Mouse (Mus musculus) adipocyte (in vitro differentiated cells): ENCODE measurements around the gene Ube3b.

Experiments
- DNase-seq: peaks from one replicate; pipeline ENCODE4 v3.0.0-alpha.2; 2016; ENCODE audit warnings: low spot score

The Ube3b gene

DNA sequence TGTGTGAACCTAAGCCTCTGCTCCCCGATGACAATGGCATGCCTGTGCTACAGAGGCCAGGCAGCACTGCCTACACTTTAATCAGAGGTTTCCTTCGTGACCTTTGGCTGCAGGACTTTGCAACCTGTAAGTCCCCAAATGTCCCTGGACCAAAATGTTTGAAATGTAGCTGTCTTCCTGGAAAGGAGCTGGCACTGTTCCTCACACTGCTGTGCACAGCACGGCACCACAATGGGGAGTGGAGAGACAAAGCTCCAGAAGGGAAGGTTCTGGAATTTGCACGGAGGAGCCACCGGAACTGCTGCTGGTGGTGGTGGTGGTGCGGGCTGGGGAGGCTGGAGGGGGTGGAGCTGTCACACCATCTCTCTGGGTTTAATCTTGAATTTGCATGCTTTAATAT lies 46.3 kb downstream of the Ube3b start:
- no peak for DNase-seq

DNA sequence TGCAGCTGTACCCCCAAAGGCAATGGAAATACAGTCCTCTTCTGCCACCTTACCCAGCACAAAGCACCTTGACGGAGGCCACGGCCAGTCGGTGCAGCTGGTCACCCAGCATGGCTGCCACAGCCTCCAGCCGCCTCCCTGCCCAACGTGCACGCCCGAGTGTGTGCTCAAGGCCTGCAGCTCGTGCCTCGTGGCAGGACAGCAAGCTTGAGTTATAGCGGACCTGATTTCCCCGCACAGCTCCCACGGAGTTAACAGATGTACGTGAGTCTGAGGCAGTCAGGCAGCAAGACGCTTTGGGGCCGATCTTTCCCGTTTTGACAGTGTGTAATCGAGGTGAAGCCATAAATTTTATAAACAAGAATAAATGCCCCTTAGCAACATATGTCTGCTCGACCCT lies 48.2 kb downstream of the Ube3b start:
- DNase-seq = no peak

DNA sequence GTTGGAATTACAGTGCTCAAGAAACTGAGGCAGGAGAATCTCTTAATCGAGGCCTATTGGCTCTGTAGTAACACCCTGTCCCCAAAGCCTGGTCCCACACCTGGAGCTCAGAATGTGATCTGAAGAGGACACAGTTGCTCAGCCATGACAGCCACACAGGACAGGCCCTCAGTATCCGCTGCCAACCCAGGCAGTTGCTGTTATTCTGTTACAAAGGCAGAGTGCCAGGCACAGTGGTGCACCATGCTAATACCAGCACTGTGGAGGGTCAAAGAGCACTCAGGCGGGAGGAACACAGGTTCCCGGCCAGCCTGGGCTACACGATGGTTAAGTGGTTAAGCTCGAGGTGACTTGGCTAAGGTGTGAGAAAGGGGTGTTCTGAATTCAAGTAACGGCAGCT lies 49.4 kb downstream of the Ube3b start:
- DNase-seq = peak; percentile 21

DNA sequence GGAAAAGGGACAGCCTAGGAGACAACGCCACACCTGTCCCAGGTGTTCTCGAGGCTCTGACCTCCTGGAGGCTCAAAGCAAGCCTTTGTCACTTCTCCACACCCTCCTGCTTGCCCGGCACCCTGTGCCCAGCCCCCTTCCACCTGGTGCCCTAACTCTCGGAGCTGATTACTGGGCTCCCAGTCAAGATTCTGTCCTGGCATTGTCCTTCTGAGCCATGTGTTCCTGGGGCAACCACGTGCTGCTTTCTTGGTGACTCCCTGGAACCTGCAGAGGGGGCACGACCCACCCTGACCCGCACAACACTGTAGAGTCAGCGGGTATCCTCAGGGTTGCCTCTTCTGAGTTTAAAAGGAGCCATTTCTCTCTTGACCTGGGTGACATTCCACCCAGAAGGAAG lies 54.0 kb downstream of the Ube3b start:
- no peak for DNase-seq

DNA sequence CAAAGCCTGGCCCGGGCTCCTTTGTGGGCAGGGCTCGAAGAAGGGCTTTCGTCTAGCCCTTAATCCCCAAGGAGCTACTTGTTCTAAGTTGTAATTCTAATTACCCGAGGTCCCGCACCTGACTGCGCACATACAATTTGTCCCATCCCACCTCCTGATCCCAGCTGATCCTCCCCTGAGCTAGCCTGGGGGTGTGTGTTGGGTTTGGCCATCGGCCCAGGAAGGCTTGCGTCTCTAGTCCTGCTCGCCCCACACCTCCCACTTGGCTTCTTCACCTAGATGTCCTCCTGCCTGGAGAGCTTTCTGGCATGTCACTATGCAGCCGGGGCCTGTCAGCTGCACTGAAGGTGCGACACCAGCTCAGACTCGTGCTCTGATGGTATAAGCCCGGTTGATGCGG lies 55.2 kb downstream of the Ube3b start:
- no peak for DNase-seq

DNA sequence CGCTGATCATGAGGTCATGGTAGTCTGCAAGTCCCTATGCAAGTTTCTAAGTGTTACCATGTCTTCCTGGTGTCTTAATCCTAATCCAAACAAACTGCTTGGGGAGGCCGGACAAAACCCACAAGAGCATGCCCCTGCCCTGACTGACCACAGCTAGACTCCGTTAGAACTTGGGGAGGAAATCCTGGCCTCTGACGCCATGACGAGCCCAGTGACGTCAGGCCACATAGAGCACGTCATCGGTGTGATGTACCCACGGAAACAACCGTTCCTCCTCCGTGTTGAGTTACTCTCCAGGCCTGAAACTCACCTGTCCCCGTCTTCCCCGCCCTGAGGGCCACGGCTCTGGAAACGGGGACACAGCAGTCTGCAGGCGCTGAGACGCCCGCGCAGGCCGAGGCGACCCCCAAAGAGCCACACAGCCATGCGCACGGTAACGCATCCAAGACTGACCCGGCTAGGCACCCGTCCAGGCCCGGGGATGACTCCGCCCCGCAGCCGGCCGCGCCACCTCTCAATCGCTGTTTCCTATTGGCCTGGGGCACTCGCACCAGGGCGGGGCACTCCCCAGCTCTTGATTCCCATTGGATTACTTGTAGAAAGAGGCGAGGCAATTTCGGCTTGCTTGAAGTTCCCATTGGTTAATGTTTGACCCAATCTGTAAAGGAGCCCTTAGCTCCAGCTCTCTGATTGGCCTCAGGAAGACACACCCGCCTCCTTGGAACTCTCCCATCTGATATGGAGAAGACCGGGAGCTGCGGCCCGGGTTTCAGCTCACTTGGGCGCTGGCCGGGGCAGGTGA lies 63.4 kb downstream of the Ube3b start, which contains the start of the genes Mmab and Mvk:
Gene Mmab, minus strand, starts transcription at position 495 of the 802 bp plus-strand sequence.
Gene Mvk, plus strand, starts transcription at position 704 of the 802 bp plus-strand sequence.
- DNase-seq = peak; percentile 99

DNA sequence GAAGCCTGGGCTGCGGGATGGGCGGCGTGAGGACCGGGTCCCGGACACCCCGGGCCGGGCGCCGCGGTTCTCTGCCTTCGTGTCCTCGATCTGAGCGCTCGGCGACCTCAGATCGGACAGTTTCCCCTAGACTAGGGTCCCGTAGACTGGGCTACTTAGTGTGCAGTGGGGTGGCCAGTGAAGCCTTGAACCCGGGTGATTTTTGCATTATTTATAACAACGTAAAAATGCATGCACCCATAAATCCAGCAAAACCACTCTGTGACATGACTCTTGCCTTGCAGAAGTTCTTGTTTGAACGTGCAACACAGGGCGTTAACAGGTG lies 63.9 kb downstream of the Ube3b start:
- no peak for DNase-seq

DNA sequence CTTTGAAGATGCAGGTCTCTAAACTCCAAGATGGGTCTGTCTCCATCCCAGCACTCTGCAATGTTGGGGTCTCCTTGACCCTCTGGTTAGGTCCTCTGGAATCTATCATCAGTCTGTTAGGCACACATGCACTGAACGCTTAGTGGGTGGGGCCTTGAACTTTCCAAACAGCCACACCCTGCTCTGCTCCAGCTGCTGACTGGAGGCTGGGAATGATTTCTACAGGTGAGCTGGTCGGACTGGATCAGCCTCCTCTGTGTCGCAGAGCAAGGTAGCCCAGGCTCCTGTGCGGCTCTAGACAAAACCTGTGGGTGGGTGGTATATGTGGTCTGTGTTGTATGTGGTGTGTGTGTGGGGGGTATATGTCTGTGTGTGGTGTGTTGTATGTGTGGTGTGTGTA lies 68.6 kb downstream of the Ube3b start:
- DNase-seq = no peak

DNA sequence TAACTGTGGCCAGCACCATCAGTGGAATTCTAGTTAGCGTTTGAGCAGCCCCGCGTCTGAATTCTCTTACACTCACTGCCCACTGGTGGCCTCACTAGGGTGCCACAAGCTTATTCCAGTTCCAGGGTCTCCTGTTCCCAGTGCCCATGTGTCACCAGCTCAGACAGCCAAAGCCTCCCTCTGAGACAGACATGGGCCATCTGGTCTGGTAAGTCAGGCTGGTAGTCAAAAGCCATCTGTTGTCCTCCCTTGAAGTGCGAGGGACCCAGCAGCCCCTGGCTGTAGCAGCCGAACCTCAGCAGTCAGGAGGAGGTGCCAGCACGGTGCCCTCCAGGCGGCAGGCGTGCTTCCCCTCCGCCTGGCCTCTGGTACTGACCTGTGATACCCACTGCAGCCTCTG lies 75.9 kb downstream of the Ube3b start:
- no peak for DNase-seq

DNA sequence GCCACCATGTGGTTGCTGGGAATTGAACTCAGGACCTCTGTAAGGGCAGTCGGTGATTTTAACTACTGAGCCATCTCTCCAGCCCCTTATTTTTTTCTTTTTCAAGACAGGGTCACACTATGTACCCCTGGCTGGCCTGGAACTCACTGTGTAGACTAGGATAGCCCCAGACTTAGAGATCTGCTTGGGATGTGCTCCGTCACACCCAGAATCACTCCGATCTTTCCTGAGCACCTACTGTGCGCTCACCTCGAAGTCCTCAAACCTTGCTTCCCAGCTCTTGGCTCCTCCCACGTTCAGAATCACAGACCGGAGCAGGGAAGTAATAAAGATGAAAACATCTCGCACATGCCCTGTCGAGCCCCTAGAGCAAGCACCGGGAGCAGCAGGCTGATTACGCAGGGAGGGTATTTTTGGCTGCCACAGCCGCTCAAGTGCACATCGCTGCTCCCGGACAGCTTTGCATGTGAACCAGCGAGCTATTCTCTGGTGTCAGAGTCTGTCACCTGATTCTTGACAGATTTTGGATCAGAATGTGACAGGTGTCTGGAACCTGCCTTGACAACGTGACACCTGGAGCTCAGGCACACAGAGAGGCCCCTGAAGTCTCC lies 76.7 kb downstream of the Ube3b start:
- DNase-seq = no peak

DNA sequence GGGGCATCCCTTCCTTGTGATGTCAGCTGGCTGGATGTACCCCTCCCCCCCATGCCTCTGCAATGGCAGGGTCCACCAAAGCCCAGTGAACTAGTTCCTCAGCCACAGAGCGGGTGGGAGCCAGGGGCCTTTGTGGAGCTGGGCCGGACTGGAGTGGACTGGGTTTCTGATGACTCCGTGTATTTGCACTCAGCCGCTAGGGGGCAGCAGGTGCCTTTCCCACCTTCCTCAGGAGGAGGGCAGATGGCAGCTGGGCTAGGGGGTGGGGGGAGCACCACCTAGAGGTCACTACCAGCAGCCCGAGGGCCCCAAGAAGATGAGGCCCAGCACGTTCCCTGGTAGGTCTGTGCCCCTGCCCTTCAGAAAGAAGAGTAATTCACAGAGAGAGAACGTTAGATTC lies 80.8 kb downstream of the Ube3b start:
- DNase-seq = peak; percentile 79

DNA sequence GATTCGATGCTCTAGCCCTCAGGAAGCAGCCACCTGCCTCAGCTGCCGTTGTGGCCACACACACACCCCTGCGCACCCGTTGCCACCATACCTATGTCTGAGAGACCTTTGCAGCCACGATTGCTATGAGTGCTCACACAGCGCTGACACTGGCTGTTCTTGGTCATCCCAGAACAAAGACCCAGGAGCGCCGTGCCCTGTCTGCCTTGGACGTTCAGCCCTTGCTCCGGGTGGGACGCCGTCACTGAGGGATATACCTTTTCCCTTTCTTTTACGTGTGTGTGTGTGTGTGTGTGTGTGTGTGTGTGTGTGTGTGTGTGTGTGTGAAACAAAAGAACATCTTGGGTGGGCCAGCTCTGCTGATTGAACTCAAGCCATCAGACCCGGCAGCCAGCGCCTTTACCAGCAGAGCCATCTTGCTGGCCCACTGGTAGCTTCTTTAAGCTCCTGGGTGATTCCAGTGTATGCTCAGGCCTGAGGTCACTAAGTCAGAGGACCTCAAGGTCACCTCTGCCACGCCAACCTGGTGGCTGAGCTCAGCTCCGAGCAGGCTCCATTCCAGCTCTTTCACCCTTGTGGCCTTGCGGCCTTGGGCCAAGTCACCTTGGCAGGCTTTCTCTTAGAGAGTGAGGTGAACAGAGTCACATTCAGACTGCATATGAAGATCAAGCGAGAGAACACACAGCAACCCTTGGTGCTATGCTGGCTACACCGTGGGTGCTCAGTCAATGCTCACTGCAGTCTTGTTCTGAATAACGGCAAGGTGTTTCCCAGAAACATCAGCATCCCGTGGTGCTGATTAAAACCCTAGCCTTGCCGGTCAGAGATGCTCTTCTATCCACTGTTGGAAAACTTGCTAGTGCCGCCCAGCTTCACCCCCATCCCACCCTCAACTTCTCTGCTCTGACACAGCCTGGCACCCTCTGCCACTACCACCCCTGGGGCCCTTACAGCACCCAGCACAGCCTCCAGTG lies 81.9 kb downstream of the Ube3b start:
- DNase-seq = no peak

DNA sequence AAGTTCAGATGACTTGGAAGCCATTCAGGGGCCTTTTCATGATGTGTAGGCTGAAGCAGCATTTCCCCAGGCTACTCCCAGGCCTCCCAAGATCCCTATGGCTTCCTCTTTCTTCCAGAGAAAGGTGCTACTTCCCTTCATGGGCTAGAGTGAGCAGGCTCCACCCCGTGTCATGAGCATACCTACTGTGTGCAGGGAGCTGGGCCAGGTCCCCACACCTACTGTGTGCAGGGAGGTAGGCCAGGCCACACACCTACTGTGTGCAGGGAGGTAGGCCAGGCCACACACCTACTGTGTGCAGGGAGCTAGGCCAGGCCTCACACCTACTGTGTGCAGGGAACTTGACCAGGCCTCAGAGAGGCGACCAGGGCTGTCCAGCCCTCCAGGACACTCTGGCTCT lies 84.2 kb downstream of the Ube3b start:
- DNase-seq = no peak

DNA sequence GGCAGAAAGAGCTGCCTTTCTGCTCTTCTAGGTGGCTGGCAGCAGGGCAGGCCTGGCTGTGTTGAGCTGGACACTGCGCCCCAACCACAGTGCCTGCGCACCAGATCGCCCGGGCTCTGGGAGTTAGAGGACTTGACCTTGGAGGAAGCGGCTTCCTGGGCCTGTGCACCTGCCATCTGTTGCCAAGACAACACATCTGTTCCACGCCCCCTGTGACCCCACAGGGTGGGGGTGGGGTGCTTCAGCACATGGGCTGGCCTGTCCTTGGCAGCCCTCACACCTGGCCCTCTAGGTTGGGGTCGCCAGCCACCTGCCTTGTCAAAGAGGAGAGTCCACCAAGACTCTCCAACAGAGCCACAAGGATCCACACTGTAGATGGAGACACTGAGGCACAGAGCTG lies 85.2 kb downstream of the Ube3b start:
- DNase-seq = no peak

DNA sequence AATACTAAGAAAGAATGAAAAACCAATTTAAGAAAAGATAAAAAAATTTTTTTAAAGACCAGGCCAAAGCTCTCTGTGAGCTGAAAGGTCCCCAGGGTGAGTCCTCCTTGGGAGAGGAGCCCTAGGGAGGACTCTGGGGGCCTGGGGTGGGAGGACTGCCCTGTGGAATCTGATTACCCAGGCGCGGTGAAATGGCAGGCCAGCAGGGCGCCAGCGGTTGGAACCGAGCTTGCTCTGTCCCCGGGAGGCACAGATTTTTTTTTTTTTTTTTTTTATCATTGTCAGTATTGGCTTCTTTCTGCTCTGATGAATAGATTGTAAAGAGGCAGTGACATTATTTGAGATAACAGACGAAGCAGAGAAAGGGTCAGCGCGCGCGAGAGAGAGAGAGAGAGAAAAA lies 86.6 kb downstream of the Ube3b start:
- DNase-seq = no peak

DNA sequence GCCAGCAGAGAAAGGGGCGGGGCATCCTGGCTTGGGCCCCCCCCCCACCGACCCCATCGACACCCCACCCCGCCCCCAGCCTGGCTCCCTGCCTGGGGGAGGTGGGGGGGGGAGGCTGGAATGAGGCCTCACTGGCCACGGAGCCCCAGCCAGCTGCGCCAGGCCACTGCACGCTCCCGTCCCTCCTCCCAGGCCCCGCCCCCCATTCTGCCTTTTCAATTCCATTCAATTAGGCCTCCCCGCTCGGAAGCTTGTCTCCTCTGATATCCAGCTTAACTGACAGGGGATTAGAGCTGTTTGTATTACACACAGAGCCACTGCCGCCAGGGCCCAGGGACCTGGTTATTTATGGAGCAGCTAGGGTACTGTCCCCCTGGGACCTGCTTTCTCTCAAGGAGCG lies 87.0 kb downstream of the Ube3b start:
- DNase-seq = no peak

DNA sequence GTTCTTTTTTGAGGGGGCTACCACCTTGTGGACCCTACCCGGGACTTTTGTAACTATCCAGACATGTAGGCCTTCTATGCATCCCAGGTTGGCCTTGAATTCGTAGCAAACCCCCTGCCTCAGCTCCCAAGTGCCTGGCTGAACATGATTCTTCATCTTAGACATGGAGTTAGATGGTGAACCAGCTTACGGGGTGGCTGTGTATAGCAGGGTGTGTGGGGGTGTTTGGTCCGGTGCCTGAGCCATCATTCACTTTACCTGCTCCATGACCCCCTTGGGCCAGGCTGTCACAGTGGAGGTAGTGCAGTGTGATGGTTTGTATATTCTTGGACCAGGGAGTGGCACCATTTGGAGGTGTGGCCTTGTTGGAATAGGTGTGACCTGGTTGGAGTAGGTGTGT lies 87.6 kb downstream of the Ube3b start:
- no peak for DNase-seq

DNA sequence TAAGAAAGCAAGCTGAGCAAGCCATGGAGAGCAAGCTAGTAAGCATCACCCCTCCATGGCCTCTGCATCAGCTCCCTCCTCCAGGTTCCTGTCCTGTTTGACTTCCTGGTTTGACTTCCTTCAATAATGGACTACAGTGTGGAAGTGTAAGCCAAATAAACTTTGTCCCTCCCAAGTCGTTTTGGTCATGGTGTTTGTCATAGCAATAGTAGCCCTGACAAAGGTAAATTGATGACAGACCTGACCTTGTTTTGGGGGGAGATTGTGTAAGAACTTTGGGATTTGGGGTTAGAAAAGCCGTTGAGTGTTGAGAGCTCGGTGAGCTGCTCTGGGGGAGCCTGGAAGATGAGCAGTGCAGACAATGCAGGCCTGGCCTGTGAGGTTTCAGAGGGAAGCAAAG lies 90.0 kb downstream of the Ube3b start:
- no peak for DNase-seq
